Mouse (Mus musculus) MEL-GATA-1-ER (cell line): Measurements from ENCODE around the gene Ccdc61.

Experiments used
- DNase-seq: peaks from one replicate; pipeline ENCODE4 v3.0.0-alpha.2; 2012; ENCODE audit warnings: low read depth; ENCODE audit errors: extremely low read depth

The Ccdc61 gene

GRCm38 (mm10) chr7:18910241-18910831 is at the start of gene Ccdc61:
TSS of gene Ccdc61 (minus strand) at chr7:18910415.
- peak; percentile 99 for DNase-seq

DNA sequence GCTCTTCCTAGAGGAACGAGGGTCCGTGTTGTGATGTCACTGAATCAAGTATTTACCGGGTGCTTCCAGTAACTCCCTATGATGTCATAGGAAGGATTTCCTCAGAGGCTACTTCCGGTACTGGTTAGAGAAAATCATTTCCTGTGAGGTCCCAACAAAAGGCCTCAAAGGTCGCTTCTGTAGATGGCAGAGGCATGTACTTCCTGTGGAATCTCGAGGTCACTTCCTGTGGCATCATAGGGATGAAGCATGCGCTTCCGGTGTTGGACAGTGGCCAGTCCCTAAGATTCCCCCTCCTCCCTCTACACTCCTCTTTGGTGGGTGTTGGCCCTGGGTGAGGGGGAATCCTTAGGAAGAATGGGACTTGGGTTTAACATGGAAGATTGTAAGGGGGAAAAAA is 49.2 kb upstream of the Ccdc61 start:
- DNase-seq = no peak

GRCm38 (mm10) chr7:18958384-18958766 is 48.2 kb upstream of the Ccdc61 start:
- no peak for DNase-seq

- DNase-seq = no peak
These were observed 47.6 kb upstream of the Ccdc61 start for GRCm38 (mm10) chr7:18957569-18958383.

DNA sequence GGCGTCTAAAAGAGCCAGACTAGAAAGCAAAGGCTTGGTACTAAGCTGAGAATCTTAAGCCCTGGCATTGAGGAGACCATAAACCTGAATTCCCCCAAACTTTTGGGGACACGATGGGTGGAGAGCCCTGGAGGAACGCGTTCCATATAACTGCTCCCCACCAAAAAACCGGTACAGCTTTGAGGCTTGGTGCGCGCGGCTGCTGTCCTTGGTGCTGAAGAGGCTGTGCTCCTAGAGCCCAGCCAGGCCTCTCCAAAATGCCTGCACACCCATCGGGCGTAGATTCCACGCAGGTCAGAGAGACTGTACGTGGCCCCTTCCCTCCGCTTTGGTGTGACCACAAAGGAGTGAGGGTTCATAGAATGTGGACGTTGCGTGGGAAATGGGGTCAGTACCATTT is 41.2 kb upstream of the Ccdc61 start:
- DNase-seq = no peak

DNA sequence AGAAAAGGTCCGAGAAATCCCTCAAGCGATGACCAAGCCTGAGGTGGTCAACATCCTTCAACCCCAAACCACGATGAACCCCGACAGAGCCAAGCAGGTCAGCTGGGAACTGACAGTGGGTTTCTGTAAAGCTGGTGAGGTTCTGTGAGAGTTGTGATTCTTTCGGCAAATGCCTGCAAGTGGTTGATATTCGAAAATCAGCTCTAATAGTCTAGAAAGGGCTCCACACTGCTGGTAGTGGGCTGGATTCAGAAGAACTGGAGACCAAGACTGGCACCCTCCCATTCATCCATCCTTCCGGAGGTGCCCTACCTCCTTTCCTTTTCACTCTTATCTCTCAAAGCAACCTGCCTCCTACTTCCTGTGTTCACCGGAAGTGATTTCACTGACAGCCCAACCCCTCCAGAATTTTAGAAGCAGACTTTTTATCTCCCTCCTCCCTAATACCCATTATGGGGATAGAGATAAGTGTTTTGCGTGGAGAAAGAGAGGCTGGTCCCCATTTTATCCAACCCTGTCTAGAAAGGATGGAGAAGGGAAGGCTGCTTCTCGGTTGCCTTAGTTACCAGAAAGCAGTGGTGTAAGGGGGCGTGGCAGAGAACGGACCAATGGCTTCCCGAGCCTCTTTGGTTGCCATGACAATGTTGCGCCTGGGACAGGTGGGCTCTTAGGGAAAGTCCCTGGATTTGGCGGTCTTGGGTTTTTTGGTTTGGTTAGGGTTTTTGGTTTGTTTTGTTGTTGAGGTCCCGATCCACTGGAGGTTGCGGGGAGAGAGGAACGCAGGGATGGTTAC is 40.5 kb upstream of the Ccdc61 start:
- no peak for DNase-seq

GRCm38 (mm10) chr7:18949781-18950522 is 39.7 kb upstream of the Ccdc61 start:
- DNase-seq = no peak

DNA sequence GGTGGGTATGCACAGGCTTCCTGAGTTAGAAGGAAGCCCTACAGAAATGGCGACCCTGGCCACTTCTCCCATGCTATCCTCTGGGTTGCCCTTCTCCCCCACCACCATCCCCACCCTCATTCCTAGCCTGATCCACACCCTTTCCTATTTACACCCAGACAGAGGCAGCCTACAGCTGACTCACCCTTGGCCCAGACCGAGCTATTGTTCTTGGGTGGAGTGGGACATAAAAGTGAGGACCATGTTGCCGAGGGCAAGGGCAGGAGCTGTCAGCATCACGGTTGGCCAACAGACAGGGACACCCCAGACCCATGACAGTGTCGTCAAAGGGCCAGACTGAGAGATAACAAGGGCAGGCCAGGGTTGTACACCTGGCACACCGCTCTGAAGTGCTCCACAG is 37.9 kb upstream of the Ccdc61 start:
- DNase-seq = no peak

GRCm38 (mm10) chr7:18942815-18943214 is 32.6 kb upstream of the Ccdc61 start:
- DNase-seq = no peak

DNA sequence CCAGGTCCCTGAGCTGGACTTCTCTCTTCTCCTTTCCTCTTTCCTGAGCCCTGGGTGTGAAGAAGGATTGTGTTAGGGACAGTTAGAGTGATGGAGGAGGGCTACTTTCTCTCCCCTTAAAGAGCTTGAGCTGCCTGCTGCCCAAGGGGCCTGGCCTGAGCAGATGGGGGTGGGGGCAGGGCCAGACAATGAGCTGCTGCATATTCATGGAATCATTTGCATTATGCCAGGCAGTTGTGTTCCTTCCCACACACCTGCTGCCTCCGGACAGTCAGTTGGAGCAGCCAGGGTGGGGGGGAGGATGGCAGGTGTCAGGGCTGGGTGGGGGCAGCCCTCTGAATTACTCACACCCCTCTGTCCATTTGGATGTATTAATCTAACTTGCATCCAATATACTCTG is 32.2 kb upstream of the Ccdc61 start:
- no peak for DNase-seq

- no peak for DNase-seq
These were observed 17.5 kb upstream of the Ccdc61 start for GRCm38 (mm10) chr7:18927759-18928158.

DNA sequence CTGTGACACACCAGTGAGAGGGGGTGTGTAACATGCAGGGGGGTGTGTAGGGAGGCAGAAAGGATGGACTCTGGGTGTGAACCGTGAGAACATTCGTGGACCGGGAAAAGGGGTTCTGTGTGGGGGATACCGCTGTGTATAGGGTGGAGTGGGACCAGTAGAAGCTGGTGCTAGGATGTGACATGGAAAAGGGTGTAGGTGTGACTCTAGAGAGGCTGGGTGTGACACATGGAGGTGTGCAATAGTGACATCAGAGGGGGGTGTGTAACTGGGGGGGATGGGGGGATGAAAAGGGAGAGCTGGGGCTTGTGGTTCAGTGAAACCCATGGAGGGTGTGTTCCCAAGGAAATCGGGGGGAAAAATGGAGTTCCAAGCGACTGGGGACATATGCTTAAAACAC is 16.7 kb upstream of the Ccdc61 start:
- DNase-seq = no peak

GRCm38 (mm10) chr7:18926041-18926790 is 16.0 kb upstream of the Ccdc61 start:
- DNase-seq = no peak

- peak; percentile 77 for DNase-seq
These were observed 15.1 kb upstream of the Ccdc61 start, which contains the start of gene Nova2 for GRCm38 (mm10) chr7:18925162-18925938. TSS of gene Nova2 (plus strand) at chr7:18925888.

GRCm38 (mm10) chr7:18924321-18924720 is 14.1 kb upstream of the Ccdc61 start:
- no peak for DNase-seq

- DNase-seq = no peak
These were observed 13.5 kb upstream of the Ccdc61 start for GRCm38 (mm10) chr7:18923711-18924191.

- DNase-seq = no peak
These were observed 13.1 kb upstream of the Ccdc61 start for GRCm38 (mm10) chr7:18923267-18923666.

DNA sequence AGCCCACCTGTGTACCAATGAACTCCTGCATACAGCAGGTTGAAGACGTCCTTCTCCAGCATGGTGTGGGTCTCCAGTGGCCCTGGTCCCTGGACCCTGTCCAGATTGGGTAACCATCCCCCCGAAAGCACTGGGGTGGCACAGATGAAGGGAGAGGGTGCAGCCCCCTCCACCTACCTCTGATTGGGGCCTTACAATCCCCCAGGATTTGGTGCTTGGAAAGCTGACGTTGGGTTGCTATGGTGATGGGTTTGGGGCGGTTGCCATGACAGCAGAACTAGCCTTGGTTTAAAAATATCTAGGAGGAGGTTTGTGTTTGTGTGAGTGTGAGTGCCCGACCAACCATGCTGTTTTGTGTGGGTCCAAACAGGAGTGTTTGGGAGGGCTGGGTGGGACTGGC is 12.6 kb upstream of the Ccdc61 start:
- no peak for DNase-seq

DNA sequence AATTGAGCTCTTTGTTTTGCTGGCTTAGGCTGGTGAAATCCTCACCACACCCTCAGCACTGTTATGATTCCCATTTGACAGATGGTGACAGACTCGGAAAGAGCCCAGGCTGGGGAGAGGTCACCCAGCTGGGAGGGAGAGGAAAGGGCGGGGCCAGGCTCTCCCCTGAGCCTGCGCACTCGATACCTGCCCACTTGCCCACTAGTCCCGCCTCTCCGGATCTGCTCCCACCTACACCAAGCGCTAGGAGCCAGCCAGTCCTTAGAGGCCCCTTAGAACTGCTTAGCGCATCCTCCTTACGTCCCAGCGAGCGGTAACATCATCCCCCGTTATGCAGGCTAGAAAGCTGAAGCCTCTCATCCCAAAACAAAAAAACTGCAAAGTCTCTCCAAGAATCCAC is 10.9 kb upstream of the Ccdc61 start:
- DNase-seq = peak; percentile 54

DNA sequence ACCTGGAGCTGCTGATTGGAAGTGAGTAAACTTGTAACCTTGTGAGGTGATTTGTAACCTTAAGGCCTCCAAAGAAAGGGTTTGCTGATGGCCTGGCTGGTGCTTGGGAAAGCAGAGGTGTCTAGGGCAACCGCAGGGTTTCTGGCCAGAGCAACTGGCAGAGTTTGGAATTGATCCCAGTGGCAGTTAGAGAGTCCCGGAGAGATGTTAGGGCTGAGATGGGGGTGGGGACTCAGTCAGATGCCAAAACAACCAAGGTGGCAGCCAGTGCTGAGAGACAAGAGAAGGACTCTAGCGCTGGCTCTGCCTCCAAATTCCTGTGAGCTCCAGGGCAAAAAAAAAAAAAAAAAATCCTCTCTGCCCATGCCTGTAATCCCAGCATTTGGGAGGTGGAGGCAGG is 7.7 kb upstream of the Ccdc61 start:
- no peak for DNase-seq
